Mouse (Mus musculus): ENCODE results near the gene Ccdc85a.
"Not testable (repeated sequence)": the region's sequence is repeated elsewhere in the genome, so short reads cannot be mapped to it uniquely, and the experiment has no call there.

The Ccdc85a gene

DNA sequence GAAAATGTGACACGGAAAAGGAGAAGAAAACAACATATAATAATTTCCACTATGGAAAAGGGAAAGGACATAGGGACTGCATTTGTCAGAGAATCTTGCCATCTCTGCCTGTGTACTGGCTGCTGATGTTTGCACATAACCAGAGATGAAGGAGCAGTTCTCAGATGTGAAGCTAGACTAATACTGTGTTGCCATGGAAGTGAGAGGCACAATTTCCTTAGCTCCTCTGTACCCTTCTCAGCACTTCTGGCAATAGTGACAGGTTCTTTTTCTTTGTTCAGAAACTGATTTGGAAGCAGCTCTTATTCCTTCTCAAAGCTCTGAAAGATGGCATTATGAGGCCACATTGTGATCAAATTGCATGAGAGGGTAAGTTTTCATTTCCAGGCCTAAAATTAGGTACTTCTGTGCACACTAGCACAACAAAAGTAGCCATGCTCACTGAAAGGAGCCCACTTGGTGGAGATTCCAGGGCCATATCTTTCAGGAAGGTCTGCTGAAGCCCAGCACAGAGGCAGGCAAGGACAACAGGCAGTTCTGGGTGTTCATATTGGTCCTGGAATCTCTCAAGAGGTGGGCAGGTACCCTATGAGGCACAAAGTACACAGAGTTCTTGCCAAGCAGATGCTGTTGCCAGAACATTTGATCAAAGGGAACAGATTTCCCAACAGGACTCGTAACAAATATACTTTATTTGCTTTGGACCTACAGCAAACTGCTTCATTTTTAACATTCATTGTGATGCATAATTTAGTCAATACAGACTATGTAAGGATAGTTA is 161.5 kb downstream of the Ccdc85a start:
- DNase-seq (ENCODE audit: low spot score) = no peak

DNA sequence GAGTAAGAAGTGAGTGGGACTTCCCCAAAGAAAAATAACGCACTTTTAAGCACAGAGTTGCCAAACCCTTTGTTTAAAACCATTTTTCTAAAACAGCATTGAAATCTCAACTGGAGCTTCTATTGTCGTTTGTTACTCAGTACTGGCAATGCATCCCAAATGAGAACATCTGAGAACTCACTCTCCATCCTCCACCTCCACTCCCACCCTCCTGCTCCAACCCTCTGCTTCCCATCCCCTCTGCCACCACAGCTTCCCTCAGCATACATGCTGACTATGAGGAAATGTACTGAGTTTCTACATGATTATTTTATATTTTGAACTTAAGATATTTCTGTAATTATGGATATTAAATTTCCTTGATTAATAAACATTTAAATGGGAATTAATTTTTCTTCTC is 168.3 kb downstream of the Ccdc85a start:
- no peak for DNase-seq (ENCODE audit: low spot score)

DNA sequence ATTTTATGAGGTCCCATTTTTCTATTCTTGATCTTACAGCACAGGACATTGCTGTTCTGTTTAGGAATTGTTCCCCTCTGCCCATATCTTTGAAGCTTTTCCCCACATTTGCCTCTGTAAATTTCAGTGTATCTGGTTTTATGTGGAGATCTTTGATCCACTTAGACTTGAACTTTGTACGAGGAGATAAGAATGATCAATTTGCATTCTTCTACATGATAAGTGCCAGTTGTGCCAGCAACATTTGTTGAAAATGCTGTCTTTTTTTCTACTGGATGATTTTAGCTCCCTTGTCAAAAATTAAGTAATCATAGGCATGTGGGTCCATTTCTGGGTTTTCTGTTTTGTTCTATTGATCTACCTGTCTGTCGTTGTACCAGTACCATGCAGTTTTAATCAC is 174.2 kb downstream of the Ccdc85a start:
- DNase-seq (ENCODE audit: low spot score) = not testable (repeated sequence)

DNA sequence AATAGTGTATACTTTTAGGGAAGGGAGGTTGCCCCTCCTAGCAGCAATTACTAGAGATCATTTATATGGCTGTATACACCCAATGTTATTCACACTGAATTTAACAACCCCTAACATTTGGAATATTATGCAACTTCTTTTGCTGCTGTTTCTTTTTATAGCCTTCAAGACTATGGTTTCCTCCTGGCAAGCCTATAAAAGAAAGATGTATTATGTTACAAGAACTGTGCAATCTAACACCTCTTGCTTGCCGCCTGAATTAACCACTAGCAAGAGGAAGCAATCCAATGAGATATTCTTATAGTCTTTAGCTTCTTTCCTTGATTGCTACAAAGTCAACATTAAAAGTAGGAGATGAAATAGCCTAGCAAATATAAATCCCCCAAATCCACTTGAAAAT is 187.0 kb downstream of the Ccdc85a start:
- DNase-seq (ENCODE audit: low spot score) = no peak

DNA sequence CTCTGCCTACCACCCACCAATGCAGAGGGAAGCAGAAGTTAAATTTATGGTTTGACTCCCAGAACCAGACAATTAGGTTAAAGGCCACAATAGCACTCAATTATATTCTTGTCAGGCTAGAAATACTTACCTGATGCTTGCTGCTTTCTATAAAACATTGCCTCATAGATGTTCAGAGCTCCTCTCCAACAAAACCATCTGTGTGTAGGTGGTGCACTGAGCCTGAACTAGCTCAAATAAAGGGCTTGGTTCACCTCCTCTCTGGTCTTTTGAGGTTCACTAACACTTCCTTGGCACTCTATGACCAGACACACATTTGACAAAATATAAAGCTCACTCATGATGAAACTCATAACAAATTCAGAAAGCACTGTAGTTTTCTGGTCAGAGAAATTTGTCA is 208.2 kb downstream of the Ccdc85a start:
- DNase-seq (ENCODE audit: low spot score) = peak; percentile 5

DNA sequence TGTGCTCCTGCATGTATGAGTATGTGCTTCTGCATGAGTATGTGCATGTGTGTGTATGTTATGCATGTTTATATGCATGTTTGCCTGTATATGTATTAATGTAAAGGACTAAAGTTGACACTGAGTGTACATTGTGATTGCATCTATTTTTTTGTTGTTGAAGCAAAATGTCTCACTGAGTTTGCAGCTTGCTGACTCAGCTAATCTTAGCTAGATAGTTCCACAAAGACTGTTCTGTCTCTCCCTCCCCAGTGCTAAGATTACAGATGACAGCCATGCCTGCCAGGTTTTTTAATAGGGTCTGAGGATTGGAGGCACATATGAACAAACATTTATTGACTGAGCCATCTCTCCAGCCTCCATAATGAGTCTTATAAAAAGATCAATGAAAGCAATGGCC is 209.5 kb downstream of the Ccdc85a start:
- DNase-seq (ENCODE audit: low spot score) = no peak

DNA sequence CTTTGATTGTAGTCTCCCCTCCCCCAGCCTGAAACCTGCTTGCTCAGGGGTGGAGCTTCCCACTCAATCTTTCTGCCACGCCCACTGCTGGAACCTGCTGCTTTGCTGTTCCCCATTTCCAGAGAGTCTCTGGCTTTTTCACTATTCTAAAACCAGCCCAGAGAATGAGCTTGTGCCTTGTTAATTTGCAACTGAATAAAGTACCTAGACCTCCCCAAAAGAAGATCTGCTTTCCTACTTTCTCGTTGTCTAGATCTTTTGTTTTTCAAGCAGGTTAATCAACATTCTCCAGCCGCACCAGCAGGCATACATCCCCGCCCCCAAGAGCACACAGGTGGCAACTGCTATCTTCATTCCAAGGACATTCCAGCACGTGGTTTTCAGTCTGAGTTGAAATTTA is 212.7 kb downstream of the Ccdc85a start:
- not testable (repeated sequence) for DNase-seq (ENCODE audit: low spot score)

DNA sequence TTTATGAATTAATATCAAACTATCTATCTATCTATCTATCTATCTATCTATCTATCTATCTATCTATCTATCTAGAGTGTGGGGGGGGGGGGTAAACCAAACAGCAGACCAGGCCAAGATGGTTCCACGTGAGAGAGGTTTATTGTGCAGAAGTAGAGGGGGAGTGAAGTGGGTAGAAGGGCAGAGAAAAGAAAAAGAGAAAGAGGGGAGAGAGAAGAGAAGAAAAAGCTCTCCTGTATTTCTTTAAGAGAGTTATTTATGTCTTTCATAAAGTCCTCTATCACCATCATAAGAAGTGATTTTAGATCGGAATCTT is 218.2 kb downstream of the Ccdc85a start:
- no peak for DNase-seq (ENCODE audit: low spot score)

DNA sequence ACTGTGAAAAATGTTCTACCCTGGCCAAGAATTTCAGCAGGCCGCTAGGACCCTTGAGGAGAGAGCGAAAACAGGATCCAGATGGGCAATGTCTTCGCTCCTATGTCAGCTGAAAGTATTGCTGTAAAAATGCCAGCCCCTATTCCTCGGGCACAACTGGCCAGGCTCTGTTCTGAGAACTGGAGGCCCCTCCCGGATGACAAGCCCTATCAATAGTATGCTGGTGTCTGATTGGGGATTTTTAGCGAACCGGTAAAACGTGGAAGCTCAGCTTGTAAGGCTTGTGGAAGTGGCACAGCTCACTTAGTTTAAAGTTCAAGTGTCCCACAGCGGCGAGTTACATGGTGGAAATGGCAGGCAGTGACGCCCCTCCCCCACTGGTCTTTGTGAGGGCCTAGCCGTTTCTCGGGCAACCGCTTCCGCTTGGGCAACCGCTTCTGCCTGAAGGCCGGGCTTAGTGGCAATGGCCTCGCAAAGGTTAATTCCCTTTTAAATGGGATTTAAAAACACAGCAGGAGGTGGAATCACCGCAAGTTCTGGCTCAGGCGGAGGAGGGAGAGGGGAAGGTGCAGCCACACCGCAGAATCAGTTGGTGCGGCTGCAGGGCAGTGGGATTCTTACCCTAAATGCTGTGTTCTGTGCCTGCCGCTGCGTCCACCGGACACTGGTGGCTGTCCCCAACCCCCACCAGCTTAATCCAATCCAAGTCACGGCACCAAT is 218.8 kb downstream of the Ccdc85a start:
- peak; percentile 96 for DNase-seq (ENCODE audit: low spot score)

DNA sequence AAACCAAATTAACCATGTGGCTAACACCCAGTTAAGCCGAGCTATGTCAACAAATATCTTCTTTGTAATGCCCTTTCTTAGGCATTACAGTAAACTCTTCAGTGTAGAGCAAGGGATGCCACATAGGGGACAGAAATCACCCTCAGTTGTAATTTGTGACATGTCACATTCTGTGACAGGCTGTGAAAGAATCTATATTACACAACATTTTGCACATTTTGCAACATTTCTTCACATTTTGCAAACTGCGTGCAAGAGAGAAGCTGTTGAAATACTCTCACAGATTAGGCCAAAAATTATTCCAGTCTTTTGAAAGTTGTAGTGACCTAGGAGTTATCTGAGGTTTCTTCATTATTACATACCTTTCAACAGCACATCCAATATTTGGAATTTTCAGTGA is 240.7 kb downstream of the Ccdc85a start:
- DNase-seq (ENCODE audit: low spot score) = no peak

DNA sequence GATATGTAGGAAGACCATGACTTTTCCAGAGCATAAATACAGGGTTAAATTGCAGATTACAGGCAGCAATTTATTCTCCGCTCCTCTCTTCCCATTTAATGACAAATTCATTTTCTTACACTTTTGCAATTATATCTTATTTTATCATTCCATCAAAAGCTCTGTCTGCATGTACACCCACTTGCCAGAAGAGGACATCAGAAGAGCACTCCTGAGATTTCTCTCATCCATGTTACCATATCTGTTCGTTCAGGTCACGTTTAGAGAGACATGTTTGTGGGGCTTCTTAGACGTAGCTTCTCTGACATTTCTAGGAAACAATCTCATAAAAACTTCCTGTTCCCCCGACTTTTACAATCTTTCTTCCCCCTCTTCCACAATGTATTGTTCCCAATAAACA is 242.2 kb downstream of the Ccdc85a start:
- DNase-seq (ENCODE audit: low spot score) = no peak

DNA sequence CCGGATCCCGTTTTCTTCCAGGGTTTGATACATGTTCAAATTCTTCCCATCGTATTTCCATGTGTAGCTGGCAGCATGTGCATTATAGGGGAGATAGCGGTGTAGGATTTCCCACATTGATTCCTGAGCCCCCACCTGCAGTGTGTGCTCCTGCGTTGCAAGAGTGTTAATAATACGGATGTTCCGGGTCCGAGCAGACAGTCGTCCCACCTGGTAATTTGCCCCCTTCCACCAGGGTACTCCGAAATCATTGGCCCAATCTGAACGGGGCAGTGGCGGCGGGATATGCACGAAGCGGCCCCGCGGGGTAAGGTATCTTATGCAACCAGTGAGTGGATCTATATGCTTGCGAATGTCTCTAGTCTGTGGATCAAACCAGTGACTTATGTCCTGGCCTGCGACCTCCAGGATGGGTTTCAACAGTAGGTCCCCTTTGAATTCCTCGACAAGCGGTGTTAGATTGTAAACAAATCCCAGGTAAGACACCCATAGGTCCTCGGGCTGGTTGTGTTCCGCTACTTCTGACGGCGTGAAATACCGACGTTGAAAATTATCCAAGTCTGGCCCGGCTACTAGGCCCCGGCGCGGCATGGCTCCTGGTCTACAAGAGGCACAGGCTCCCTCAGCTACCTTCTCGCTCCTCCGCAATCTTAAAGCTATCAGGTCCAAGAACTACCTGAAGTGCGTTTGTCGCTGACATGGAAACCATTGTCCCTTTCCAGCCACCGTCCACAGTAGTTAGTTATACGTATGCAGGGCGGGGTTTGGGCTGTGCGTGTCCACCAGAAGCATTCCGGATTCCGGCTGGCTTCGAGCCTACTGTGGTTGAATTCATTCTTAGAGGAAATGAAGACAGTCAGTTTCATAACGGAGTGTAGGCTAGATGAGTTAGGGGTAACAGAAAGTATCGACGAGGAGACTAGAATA is 244.6 kb downstream of the Ccdc85a start, which contains the start of gene Gm6685:
Gene Gm6685 (minus strand): TSS at position 644 of the 927 bp plus-strand sequence.
- DNase-seq (ENCODE audit: low spot score) = not testable (repeated sequence)

Measured in embryo, embryonic 10.5 days (tissue).